Mouse (Mus musculus) activated CD4-positive, CD25-positive, alpha-beta regulatory T cell, adult 4 months (primary cell): ENCODE measurements around the gene B4galt2. TPM values are rescaled to one million over a fixed set of nuclear protein-coding genes. Genes with fewer than 3 reads are reported as not detected.

Source experiments
- ATAC-seq: one replicate; pipeline ENCODE4 v1.8.0; 2017
- polyA plus RNA-seq, 2 experiments: library from polyadenylated mRNA; unstranded; fragments of 100-300 nt; shearing (Covaris generic); gene quantifications; one replicate each; pipeline ENCODE4 v1.2.1; 2017

The B4galt2 gene
- not detected for polyA plus RNA-seq

- no peak for ATAC-seq
Observed at GRCm38 (mm10) chr4:117882701-117883691, at the start of gene B4galt2. TSS of gene B4galt2 (minus strand) at chr4:117883487.

DNA sequence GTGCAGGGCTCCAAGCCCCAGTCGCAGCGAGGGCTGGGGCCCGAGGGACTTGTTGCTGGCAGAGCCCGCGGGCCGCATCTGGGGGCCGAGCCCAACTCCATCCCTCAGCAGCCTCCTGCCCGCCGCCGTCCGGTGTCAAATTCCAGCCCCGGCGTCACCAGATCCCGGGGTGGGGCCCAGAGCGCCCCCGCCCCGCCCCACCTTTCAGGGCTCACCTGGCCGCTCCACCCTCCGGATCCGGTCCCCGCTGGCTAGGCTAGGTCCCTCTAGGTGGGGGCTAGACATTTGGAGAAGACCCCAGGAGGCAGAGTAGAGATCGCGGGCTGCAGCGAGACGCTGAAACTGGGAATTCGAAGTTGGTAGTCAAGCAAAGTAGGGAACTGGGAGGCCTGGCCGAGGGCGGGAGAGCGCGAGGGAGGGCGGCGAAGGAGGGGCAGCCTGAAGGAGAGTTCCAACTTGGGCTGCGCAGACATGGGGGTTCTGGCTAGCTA is 46.1 kb upstream of the B4galt2 start, which contains the start of gene Artn:
TSS of gene Artn (minus strand) at position 373 of the 491 bp plus-strand sequence.
- no peak for ATAC-seq

DNA sequence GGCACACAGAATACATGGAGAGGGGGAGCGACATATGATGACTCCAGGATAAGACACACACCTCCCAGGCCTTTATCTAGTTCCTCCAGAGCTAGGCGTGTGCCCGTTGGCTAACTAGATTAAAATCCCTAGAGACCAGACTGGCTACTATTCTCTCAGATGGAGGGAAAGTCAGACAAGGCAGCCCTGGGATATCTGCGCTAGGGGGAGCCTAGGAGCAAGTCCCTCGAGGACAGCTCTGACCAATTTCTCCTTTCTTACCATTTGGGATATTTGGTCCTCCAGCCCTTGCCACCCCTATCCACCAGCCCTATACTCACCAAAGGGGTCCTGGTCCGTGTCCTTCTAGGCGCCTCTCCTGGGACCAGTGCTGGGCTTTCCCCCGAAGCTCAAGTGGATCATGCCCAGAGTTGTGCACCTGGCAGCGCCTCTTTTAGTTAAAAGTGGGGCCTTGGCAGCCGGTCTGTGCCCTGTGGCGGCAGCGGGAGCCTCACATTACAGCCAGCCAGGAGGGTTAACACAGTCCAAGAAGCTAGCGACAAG is 45.5 kb upstream of the B4galt2 start:
- ATAC-seq, result no peak

DNA sequence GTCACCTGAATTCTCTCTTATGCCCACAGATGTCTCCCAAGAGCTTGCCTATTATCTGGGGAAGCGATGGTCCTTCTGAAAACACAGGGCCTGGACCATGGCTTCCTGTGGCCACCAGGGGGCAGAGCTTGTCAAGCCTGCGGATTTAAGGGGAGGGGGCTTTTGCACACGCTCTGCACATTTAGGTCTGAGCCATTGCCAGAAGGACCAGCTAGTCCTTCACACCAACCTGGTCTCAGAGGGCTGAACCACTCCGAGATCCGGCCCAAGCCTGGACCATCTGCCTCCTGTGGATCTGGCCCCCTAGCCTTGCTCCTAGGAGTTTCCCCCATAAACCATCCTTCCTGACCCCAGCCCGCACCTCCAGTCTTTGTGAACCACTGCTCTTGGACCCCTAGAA is 44.9 kb upstream of the B4galt2 start:
- ATAC-seq, result no peak

DNA sequence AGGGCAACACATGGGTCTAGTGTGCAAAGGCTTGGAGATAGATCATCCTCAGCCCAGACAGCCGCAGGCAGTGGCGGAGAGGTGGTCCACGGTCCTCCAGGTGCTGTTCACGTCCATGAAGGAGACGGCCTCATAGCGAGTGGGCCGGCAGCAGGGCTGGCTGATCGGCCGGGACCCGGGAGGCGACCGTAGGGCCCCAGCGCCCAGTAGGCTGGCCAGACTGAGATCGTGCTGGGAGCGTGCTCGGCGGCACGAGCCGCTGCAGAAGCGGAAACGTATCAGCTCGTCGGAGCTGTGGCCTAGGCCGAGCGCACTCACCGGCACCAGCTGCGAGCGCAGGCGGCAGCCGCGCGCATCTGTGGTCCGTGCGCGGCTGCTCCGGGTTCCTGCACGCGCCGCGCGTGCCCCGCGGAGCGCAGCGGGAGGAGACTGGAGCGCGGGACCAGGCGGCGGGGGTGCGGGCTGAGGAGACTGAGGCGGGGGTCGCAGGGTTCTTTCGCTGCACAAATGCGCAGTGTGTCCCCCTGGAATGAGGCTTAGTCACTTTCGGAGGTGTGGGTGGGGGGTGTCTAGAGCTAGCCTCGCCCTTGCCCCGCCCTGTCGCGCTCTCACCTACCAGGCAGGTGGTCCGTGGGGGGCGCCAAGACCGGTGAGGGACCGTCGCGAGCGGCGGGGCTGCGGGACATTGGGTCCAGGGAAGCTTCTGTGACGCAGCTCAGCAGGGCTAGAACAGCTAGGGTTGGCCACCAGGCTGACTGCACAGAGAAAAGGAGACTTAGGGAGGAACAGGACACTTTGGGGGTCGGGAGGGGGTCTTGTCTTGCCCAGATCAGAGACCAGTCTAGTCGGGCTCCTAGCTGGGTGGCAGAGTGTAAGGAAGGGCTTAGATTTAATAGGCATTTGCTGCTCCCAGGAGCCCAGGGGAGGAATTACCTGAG is 43.5 kb upstream of the B4galt2 start:
- ATAC-seq, result no peak

DNA sequence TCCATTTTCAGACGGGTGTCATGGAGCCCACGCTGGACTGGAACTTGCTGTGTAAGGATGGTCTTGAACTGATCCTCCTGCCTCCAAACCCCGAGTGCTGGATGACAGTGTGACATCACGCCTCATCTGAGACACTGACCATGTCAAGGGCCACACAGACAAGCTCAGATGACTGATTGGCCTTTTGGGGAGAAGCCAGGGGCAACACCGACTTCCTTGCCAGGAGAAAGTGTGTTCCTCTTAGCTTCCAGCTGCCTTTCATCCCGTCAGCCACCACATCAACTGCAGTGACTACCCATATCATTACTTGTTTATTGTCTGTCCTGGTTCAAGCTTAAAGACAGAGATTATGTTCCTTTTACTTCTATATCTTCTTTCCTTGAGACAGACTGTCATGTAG is 41.6 kb upstream of the B4galt2 start:
- ATAC-seq, result no peak

- ATAC-seq, result no peak
Observed at GRCm38 (mm10) chr4:117923450-117923849, 40.2 kb upstream of the B4galt2 start.

GRCm38 (mm10) chr4:117921358-117921757 is 38.1 kb upstream of the B4galt2 start:
- ATAC-seq, result no peak

GRCm38 (mm10) chr4:117918762-117919161 is 35.5 kb upstream of the B4galt2 start:
- no peak for ATAC-seq

DNA sequence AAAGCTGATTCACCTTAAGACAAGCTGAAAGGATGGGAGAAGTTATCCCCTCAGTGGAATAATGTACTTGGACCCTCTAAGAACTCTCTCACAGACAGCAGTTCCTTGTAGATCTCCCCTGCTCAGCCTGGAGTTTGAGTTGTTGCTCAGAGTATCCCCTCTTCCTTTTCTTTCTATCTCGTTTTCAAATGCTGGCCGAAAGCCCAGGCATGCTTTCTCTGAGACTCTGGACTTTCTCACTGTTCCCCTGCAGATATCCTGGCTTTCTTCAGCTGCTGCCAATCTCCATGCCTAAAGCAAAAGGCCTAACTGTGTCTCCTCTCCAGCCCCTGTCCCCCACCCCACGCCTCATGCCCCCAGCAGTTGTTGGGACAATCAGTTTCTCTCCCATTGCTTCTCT is 35.0 kb upstream of the B4galt2 start:
- no peak for ATAC-seq

- ATAC-seq, result no peak
Observed at GRCm38 (mm10) chr4:117917847-117918246, 34.6 kb upstream of the B4galt2 start.

DNA sequence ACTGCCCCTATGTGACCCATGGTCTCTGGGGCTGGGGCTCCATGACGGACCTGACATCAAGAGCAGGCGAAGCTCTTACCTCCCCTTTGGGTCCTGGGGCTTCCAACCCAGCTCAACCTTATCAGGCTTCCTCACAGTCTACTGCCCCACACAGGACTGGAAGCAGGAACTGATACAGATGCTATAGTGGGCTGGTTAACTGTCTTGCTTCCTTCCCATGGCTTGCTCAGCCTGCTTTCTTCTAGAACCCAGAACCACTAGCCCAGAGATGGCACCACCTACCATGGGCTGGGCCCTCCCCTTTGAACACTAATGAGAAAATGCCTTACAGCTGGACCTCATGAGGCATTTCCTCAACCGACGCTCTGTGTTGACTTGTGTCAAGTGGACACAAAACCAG is 34.1 kb upstream of the B4galt2 start:
- ATAC-seq, result no peak

GRCm38 (mm10) chr4:117916386-117916785 is 33.1 kb upstream of the B4galt2 start:
- no peak for ATAC-seq

DNA sequence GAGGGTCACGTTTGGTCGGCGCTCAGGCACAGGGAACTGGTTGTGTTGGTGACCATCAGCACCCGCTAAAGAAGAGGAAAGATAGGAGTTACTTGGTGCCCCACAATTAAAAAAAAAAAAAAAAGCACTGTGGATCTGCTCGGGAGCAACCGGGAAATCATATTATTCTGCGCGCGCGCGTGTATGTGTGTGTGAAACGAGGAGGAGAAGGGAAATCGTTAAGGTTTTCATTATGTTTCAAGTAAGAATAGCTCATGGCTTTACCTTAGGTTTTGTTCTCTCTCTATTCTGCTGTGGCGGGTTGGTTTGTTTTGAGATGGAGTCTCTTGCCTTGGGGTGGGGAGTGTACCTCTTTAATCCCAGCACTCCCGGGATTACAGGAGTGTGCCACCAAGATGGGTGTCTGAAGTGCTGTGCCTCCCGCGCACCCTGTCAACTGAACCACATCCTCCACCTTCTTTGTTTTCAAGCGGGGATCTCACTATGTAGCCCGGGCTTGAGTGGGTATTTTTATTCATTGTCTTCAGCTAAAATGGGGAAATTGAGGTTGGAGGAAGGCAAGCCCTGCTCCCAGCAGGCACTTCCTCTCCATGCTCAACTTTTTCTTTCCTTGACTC is 32.3 kb upstream of the B4galt2 start:
- ATAC-seq, result no peak

GRCm38 (mm10) chr4:117914591-117915442 is 31.5 kb upstream of the B4galt2 start, which contains the start of gene Ipo13:
TSS of gene Ipo13 (minus strand) at chr4:117914999.
- ATAC-seq, result peak; percentile 89

- ATAC-seq, result no peak
Observed at GRCm38 (mm10) chr4:117914031-117914430, 30.7 kb upstream of the B4galt2 start.

GRCm38 (mm10) chr4:117913421-117913820 is 30.1 kb upstream of the B4galt2 start:
- ATAC-seq, result no peak

DNA sequence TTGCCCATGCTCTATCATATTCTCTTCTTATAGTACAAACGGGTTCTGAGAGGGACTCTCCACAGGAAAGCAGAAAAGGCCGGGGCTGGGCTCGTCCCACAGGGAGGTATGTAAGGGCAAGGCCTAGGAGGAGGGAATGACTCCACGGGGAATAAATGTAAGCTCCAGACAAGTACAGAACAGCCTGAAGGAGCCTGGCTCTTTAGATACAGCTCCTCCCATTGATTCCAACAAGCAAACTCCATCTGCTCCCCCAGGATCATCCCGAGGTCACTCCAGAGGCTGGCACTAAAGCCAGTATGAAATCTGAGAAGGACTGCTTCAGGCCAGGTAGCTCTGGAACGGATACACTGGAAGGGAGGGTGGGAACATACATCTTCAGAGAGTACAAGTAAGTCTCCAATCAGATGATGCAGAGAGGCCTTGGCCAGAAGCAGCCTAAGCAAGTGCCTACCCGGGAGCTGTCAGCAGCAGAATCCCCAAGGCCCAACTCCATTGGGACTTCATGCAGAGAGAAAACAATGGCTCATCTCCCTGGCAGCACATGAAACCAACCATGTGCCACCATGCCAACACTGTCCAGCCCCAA is 29.5 kb upstream of the B4galt2 start:
- ATAC-seq, result no peak

- ATAC-seq, result no peak
Observed at GRCm38 (mm10) chr4:117912131-117912561, 28.9 kb upstream of the B4galt2 start.

DNA sequence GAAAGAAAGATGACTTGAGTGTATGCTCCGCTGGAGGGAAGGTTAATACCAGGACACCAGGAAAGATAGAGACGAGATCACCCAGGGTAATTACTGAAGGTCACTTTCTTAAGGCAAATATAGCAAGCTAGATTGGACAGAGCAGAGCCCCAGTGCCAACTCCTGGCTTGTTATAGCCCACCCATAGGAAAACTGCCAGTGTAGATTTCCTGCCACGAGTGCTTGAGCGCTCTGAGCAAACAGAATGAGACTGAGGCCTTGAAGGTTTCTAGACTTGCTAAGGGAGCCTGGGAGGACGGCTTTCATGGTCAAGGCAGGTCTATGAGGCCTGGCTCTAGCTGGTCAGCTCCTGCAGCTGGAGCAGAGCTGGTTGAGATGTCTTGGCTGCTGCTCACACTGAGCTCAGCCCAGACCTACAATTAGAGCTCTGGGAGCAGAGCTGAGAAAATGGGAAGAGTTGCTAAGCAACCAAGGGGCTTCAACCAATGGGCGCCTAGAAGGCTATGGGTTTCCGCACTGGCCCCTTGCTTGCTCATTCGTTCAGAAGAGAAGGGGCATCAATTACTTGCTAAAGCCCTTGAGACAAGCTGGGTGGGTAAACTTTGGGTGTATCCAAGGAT is 25.7 kb upstream of the B4galt2 start:
- ATAC-seq, result no peak
